Mouse (Mus musculus) urinary bladder, adult 18-20 months (tissue): ENCODE results near the gene Zfand4.
A peak's percentile ranks its signal among the peaks of the same experiment; 100 is the strongest.
"Not testable (repeated sequence)": the region's sequence is repeated elsewhere in the genome, so short reads cannot be mapped to it uniquely, and the experiment has no call there.

Experiments used
- DNase-seq, 2 experiments: peaks; one replicate each; pipeline ENCODE4 v3.0.0; 2022; ENCODE audit warnings: low spot score in 2 of 2, mixed read lengths in 2 of 2

Gene Zfand4

DNA sequence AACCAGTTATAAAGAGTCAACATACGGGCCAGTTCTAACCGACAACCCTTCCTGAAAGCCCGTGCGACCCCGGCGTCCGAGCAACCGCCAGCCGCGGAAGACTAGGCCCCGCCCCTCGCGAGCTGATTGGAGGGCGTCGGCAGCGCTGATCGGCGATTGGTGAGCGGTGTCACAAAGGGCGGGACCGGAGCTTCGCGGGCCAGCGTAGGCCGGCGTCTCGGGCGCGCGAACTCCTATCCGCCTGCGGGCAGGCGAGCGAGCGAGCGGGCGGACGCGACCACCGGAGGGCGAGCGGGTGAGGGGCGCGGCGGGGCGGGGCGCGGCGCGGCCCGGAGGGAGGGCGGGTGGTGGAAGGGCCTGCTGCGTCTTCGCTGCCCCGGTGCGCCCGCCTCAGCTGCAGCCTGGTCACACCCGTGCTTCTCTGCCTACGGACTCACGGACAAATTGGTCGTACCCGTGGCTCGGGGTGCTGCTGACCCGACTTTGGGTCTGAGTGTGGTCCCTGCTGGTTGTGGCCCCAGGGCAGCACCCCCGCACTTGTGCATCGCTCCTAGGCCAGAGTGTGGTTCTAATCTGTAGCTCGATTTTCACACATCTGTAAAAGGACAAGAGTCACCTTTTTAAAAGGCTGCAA is at the start of gene Zfand4:
TSS of gene Zfand4 (plus strand) at position 205 of the 634 bp plus-strand sequence.
- DNase-seq, result peak; percentile 82 to 88

DNA sequence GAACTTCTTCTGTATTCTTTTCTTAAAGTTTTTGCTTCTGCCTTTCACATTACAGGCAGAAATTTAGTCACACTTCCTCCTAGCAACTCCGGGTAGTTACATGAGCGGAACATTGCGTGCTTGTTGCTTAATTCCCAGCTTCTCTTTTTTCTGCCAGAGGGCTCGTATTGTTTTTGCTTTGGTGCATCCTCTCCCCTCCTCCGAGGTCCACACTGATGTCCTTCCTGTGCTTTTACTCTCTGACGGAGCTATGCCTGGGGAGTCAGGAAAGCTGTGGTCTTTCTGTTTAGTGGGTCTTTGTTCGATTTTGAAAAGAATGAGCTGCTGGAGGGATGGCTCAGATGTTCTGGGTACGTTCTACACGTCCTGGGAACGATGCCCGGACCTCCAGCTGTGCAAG is 36.3 kb upstream of the Zfand4 start:
- no peak for DNase-seq

DNA sequence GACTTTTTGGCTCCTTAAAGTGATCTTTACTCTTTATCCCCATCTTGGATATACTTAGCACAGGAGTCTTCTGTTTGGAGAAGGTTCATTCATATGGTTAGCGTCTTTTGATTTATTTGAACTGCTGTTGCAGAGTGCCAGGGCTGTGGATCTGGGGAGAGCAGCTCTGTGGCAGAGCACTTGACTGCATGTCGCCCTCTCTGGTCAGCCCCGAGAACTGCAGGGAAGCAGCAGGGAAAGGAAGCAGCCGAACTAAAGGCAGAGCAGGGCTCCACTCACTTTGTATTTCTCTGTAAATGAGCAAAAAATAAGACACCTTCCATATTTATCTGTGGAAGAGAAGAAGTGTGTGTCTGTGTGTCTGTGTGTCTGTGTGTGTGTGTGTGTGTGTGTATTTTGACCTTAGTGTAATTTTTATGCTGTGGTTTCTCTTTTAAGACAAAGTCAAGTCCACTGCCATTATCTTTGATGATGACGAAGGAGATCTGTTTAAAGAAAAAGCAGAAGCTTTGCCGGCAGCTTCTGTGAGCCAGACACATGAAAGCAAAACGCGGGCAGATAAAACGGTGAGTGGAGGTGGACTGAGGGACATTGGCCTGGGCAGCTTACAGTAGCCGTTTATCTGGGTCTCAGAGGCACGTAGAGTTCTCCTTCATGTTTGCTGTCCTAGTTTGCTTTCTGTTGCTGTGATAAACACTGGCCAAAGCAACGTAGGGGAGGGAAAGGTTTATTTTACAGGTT is 35.1 kb upstream of the Zfand4 start:
- DNase-seq, result peak; percentile 31 to 54

DNA sequence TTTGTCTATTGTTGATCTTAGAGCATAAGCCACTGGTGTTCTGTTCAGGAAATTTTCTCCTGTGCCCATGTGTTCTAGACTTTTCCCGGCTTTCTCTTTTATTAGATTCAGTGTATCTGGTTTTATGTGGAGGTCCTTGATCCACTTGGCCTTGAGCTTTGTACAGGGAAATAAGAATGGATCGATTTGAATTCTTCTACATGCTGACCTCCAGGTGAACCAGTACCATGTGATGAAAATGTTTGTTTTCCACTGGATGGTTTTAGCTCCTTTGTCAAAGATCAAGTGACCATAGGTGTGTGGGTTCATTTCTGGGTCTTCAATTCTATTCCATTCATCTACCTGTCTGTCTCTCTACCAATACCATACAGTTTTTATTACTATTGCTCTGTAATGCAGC is 29.2 kb upstream of the Zfand4 start:
- DNase-seq, result not testable (repeated sequence)

DNA sequence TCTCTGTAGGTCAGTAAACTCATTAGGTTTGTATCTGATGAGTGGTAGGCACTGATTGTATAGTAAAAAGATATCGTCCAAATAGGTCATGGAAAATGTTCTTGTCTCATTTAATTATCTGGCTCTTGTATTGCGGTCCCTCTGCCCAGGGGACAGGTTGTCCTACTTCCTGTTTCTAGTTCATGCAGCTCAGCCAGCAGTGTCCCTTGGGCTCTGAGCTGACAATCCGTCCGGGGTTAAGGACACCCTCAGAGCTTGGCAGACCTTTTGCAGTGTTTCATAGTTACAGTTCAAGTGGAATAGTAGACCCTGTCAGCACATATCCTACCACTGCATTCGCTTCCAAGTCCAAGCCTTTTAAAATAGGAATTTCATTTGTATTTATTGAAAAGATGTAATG is 28.7 kb upstream of the Zfand4 start:
- no peak for DNase-seq

DNA sequence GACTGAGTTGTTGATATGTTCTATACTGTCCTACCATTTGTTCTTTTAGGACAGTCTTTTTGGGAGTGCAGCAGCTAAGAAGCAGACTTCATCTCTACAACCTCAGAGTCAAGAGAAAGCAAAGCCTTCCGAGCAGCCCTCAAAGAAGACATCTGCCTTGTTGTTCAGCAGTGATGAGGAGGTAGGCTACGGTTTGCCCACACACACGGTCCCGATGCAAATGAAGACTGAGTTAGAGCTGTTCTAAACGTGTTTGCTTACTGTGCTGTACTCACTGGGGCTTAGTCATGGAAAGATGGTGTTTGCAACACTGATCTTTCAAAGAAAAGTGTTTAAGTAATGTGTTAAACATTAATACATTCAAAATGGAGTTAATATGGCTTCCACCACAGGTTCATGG is 25.9 kb upstream of the Zfand4 start:
- no peak for DNase-seq

DNA sequence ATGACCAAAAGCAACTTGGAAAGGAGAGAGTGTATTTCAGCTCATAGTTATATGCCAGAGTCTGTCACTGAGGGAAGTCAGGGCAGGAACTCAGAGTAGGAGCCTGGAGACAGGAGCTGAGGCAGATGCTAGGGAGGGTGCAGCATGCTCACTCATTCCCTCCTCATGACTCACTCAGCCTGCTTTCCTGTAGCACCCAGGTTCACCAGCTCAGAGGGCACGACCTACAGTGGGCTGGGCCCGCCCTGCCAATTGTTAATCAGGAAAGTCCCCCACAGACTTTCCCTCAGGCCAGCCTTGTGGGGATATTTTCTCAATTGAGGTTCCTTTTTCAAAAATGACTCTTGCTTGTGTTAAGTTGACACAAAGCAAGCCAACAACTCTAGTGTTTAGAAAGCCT is 23.7 kb upstream of the Zfand4 start:
- no peak for DNase-seq

DNA sequence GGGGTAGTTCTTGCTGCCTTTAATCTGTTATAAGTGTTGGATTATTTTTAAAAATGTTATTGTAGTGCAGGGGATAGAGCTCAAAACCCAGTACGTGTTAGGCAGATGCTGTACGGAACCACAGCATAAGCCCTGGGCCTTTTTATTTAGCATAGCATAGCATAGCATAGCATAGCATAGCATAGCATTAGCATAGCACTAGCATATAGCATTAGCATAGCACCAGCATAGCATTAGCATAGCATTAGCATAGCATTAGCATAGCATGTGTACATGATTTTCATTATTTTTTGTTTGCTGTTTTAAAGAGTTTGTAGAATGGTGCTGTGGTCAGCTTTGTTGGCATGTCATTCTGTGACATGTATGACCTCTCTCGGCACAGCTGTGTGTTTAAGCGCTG is 4.4 kb upstream of the Zfand4 start:
- no peak for DNase-seq

DNA sequence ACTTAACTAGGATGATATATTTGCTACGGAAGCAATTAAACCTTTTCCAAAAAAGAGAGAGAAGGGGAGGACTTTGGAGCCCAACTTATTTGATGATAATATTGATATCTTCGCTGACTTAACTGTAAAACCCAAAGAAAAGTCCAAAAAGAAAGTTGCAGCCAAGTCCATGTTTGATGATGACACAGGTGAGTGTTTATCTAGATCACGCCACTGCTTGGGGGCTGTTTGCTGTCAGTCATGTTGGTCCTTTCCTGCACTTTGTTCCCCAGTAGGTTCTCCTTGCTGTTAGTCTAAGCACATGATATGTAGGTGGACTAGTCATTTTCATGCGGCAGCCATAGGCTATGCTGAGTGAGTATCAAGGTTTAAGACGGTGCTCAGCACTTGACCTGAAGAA is 3.5 kb upstream of the Zfand4 start:
- no peak for DNase-seq

DNA sequence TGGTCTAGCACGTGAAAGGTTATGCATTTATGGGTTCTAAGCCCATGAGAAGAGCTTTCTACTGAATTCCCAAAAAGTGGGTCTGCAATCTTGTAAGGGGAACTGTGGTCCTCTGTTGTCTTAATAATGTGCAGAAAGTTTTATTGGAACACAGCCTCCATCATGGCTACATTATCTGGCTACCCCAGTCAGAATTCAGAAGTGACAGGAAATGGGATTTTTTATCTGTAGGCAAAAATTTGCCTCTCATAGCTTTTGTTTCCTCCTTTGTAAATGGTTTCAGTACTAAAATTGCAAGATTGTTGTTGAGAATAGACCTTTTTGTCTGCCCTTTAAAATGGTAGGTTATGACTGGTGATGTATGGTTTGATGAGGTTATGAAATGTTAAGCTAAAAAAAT is 1.2 kb upstream of the Zfand4 start:
- DNase-seq, result no peak

DNA sequence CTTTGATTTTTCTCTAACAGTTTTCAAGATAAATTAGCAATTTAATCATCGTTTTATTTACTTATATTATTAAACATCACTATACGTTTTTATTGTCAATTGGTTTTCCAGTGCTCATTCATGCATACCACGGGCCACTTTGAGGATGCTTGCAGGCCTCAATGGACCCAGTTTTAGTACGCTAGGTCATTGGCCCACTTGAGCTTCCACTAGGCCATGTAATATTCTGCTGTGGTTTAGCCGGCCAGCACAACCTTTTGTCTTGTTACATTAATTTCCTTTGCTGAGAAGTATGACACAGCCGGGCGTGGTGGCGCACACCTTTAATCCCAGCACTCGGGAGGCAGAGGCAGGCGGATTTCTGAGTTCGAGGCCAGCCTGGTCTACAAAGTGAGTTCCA is 814 bp downstream of the Zfand4 start:
- DNase-seq, result no peak

DNA sequence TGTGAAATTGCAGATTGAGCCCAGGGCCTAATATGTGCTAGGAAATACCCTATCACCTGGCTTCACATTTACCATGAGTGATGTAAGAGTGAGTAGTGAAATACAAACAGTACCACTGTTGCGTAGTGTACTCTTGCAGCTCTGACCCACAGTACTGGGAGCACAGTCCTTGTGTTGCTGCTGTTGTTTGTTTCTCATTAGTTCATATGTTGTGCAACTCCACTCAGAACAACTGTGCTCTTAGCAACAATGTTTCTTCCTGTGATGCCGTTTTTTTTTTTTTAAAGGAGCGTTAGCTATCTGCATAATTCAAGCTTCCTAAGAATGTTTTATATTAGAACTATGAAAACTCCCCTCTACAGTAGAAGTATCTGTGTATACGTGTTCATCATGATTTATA is 1.6 kb downstream of the Zfand4 start:
- no peak for DNase-seq

DNA sequence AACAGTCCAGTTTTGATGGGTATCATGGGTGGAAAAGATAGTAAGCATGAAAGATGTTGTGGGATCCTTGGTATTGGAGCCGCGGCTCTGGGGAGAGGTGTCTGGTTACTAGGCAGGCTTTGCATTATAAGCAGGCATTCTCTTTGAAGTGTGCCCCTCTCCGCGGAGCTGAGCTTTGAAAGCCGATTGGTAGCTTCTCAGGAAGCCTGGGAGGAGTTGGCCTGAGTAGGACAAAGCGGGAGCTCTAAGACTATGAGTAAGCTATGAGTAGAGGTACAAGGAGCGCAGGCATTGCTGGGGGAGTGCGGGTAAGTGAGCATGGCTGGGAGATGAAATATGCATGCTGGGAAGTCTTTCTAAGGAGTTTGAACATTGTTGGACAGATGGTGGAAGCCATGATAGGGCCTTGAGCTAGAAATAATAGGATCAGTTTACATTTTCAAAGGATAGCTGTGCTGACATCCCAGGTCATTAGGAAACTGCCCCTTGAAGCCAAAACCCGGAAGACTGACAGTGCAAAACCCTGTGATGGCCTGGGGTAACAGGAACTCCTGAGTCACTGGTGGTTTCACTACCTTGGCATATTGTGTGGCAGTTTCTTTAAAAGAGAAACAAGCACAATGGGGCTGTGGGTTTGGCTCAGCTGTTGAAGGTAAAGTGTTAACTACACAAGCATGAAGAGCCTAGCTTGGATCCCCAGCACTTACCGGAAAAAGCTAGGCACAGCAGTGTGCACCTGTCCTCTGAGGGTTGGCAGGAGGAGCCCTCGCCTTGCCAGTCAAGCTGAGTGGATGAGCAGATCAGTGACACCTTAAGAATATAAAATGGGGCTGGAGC is 2.5 kb downstream of the Zfand4 start:
- no peak for DNase-seq

DNA sequence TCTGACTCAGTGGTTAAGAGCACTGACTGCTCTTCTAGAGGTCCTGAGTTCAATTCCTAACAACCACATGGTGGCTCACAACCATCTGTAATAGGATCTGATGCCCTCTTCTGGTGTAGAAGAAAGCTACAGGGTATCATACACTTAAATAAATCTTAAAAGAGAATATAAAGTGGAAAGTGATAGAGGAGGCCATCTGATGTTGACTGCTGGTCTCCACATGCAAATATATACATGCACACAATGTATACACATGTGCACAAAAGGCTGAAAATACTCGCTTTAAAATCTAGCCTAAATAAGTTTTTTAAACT is 3.0 kb downstream of the Zfand4 start:
- DNase-seq, result no peak

DNA sequence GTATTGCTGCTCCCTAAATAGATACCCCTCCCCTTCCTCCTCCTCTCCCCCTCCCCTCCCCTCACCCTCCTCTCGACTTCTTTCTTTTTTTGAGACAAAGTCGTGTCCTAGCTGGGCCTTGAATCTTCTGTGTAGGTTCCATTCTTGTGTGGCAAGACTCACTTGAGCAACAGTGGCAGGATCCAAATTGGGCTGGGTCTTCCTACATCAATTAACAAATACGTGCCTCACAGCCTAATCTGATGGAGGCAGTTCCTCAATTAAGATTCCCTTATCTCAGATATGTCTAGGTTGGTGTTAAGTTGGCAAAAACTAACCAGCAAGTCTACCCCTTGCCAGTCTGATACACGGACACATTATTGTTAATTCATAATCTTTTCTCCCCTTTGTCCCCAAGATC is 11.7 kb downstream of the Zfand4 start:
- DNase-seq, result no peak

DNA sequence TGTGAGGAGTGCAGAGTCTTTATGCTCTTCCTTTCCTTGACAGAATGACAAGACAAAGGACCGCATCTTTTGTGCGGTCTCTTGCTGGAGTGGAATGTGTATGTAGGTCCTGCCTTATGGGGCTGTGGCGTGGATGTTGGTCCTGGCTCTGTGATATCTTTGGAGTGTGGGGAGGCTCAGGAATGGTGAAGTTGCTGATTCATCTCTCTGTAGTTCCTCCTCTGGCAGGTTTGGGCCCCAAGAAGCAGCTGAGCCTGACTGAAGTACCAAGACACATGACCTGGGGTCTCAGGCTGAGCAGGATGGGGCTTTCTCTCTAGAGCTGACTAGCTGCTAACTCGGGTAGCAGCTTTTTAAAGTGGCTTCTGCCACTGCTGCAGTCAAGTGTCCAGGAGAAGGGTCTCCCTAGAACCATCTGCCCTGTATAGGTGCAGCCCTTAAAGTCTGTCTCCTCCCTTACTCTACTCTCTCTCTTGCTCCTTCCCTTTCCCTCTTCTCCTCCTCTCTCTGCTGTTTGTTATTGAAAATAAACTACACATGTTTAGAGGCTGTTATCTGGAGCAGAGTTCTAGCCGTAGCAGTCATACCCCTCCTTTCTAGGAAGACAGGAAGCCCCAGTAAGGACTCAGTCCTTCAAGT is 14.8 kb downstream of the Zfand4 start:
- no peak for DNase-seq

DNA sequence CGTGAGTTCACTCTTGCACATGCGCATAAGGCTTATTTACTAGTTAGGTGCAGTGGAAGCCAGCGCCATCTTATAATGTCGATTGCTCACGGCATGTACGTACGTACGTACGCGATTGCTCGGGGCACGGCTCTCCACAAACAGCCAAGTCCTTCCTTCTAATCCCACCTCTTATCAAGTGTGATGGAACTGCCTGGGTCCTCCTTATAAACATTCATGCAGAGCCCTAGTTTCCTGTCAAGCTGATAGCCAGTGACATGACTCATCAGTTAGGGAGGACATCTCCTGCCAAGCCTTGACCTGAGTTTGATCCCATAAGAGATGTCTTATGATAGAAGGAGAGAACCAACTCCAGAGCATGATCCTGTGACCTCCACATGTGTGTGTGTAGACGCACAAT is 17.0 kb downstream of the Zfand4 start:
- no peak for DNase-seq

DNA sequence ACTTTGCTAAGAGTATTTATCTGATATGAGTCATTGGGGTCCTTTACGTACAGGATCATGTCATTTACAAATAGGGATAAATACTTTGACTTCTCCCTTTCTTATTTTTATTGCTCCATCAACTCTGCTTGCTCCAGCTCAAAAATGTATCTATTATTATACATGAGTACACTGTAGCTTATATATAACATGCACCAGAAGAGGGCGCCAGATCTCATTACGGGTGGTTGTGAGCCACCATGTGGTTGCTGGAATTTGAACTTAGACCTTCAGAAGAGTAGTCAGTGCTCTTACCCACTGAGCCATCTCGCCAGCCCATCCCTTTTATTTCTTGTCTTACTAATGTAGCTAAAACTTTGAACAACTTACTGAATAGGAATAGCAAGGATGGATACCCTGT is 18.5 kb downstream of the Zfand4 start:
- DNase-seq, result no peak

DNA sequence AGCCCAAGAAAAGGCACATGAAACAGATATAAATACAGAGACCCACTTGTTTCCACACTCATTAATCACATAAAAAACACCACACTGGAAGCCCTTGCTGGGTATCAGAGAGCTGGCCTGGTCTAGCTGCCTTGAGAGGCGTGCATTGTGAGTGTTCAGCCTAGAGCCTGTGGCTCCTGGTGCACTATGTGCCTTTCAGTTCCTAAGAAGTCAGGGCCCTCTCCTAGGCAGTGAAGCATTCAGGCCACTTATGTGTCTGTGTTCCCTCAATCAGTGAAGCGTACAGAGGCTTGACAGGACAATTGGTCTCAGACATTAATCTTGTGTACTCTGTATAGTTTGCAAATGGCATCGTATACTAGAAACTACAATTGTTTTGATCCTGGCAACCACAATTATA is 19.3 kb downstream of the Zfand4 start:
- no peak for DNase-seq

DNA sequence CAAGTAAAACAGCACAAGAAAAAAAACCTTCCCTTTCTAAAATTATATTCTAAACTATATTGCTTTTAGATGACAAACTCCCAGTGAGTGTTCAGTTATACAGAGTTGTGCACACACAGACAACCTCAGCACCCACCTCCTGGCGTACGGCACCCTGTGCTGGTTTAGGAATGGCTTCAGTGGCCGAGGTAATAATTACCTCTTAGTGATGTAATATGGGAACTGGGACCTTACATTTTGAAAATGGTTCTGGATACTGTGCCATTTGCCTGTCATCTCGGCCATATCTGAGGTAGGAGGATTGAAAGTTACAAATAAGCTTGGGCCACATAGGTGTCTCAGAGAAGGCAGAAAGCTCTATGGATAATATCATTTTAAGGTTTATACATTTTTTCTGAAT is 22.3 kb downstream of the Zfand4 start:
- no peak for DNase-seq

DNA sequence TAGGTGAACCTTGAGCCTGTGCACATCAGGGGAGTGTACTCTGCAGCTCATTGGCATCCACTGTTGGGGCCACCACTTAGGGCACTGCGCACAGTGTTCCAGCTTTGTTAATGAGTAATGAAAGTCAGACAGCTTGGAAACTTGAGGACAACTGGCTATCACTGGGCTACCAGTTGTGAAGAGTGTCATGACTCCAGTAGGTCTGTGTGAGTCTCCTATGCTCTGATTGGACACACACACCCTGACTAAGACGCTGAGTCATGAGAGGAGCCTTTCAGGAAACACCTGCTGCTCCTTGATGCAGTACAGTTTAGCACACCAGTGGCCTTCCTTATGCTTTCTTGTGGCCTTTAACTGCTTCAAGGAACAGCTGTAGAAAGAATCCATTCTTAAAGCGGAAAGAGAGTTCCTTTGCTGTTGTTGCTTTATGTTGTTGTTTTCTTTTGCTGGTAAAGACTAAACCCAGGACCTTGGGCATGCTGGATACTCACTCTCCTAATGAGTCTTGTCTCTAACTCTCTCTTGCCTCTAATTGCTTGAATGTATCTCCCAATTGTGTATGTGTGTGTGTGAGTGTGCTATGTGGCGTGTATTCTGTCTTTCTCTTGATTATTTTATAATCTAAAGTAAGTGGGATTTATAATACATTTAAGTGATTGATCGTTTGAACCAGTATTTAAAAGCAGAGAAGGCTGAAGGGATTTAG is 23.0 kb downstream of the Zfand4 start:
- DNase-seq, result no peak

DNA sequence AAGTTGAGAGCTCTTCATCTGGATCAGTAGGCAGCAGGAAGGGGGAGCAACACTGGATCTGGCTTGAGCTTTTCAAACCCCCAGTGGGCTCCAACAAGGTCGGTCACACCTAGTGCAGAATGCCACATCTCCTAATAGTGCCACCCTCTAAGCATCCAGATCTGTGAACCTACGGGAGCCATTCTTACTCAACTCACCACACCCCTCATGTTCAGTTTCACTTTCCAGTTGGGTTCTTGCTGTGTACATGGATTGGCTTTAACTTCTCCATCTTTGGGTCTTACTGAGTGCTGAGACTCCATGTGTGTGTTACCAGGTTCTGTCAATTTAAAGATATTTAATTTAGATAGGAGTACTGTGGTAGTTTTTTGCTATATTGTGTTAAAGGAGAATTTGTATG is 47.4 kb downstream of the Zfand4 start:
- no peak for DNase-seq
